Mouse (Mus musculus): ENCODE measurements around the gene Aars. TPM values are rescaled to one million over a fixed set of nuclear protein-coding genes. Genes with fewer than 3 reads are reported as not detected.
"Not testable (repeated sequence)": the region's sequence is repeated elsewhere in the genome, so short reads cannot be mapped to it uniquely, and the experiment has no call there.

The Aars gene
- total RNA-seq, 2 experiments from 2014 or later: 70.6 to 78.6 TPM

- DNase-seq: peak; percentile 72
Measured at GRCm38 (mm10) chr8:111053827-111054518, 21.0 kb downstream of the Aars start.

- no peak for DNase-seq
Measured at GRCm38 (mm10) chr8:111055031-111055634, 22.2 kb downstream of the Aars start.

- DNase-seq: no peak
Measured at GRCm38 (mm10) chr8:111055661-111056060, 22.7 kb downstream of the Aars start.

- DNase-seq: peak; percentile 93
Measured at GRCm38 (mm10) chr8:111056158-111056663, 23.3 kb downstream of the Aars start, which contains the start of gene Exosc6. Gene Exosc6, plus strand, starts transcription at chr8:111056339.

- peak; percentile 76 for DNase-seq
Measured at GRCm38 (mm10) chr8:111056691-111057293, 23.8 kb downstream of the Aars start.

- no peak for DNase-seq
Measured at GRCm38 (mm10) chr8:111058946-111059572, 26.1 kb downstream of the Aars start.

- no peak for DNase-seq
Measured at GRCm38 (mm10) chr8:111061688-111062071, 28.7 kb downstream of the Aars start.

- DNase-seq: peak; percentile 91
Measured at GRCm38 (mm10) chr8:111062072-111062757, 29.3 kb downstream of the Aars start.

GRCm38 (mm10) chr8:111062893-111063292, 29.9 kb downstream of the Aars start:
- no peak for DNase-seq

GRCm38 (mm10) chr8:111066308-111066707, 33.4 kb downstream of the Aars start:
- DNase-seq: no peak

- DNase-seq: no peak
Measured at GRCm38 (mm10) chr8:111067439-111067838, 34.5 kb downstream of the Aars start.

- DNase-seq: not testable (repeated sequence)
Measured at GRCm38 (mm10) chr8:111068660-111069059, 35.7 kb downstream of the Aars start.

GRCm38 (mm10) chr8:111075926-111076325, 43.0 kb downstream of the Aars start:
- DNase-seq: no peak

GRCm38 (mm10) chr8:111079461-111079860, 46.5 kb downstream of the Aars start:
- no peak for DNase-seq

GRCm38 (mm10) chr8:111079861-111080271, 46.9 kb downstream of the Aars start:
- peak; percentile 58 for DNase-seq

- no peak for DNase-seq
Measured at GRCm38 (mm10) chr8:111081580-111082258, 48.8 kb downstream of the Aars start.

GRCm38 (mm10) chr8:111083936-111084335, 51.0 kb downstream of the Aars start:
- DNase-seq: not testable (repeated sequence)

- DNase-seq: peak; percentile 85
Measured at GRCm38 (mm10) chr8:111090126-111090525, 57.2 kb downstream of the Aars start.

GRCm38 (mm10) chr8:111091706-111092105, 58.8 kb downstream of the Aars start:
- no peak for DNase-seq

- not testable (repeated sequence) for DNase-seq
Measured at GRCm38 (mm10) chr8:111092326-111092725, 59.4 kb downstream of the Aars start, which contains the start of gene Clec18a. Gene Clec18a, minus strand, starts transcription at chr8:111092426.
